Mouse (Mus musculus) E14TG2a.4 (cell line): ENCODE measurements around the gene Ky.

ENCODE experiments used
- CTCF ChIP-seq: conservative IDR thresholded peaks from 2 replicates; pipeline ENCODE4 v1.5.1; 2014; ENCODE audit warnings: low read length
- NANOG ChIP-seq: IDR thresholded peaks from 2 replicates; pipeline ENCODE4 v1.6.1; 2014; ENCODE audit warnings: borderline replicate concordance, low read length, mixed read lengths

DNA sequence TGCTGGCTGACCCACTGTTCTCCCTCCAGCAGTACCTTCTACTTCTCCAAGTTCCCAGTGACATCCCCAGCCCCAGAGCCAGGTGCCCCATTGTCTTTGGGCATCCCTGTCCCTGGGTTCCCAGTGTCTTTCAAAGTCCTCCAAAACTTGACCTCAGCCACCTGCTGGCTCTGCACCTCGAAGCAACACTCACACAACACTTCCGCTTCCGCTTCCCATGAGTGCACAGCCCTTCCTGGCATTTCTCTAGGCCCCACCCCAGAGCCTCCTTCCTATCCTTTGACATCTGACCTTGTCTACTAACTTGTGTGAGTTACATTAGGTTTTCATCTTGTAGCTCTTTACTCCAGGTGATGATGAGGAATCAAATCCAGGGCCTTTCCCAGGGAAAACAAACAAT lies 23.5 kb downstream of the Ky start:
- TF ChIP-seq CTCF (no peak), NANOG (no peak)
